Mouse (Mus musculus): ENCODE data around the gene Rnf135.
"Not testable (repeated sequence)": the region's sequence is repeated elsewhere in the genome, so short reads cannot be mapped to it uniquely, and the experiment has no call there.

The Rnf135 gene

GRCm38 (mm10) chr11:80163362-80164116 is 20.1 kb upstream of the Rnf135 start:
- no peak for DNase-seq (ENCODE audit: low spot score in 2 of 2)

GRCm38 (mm10) chr11:80164224-80164623 is 19.4 kb upstream of the Rnf135 start:
- no peak for DNase-seq (ENCODE audit: low spot score in 2 of 2)

- no peak for DNase-seq (ENCODE audit: low spot score in 2 of 2)
Measured at GRCm38 (mm10) chr11:80168121-80168520, 15.5 kb upstream of the Rnf135 start.

GRCm38 (mm10) chr11:80168611-80169249 is 14.9 kb upstream of the Rnf135 start:
- no peak for DNase-seq (ENCODE audit: low spot score in 2 of 2)

GRCm38 (mm10) chr11:80169629-80170028 is 14.0 kb upstream of the Rnf135 start:
- no peak for DNase-seq (ENCODE audit: low spot score in 2 of 2)

- DNase-seq (ENCODE audit: low spot score in 2 of 2): no peak
Measured at GRCm38 (mm10) chr11:80170351-80170750, 13.3 kb upstream of the Rnf135 start.

- no peak for DNase-seq (ENCODE audit: low spot score in 2 of 2)
Measured at GRCm38 (mm10) chr11:80171884-80172283, 11.8 kb upstream of the Rnf135 start.

GRCm38 (mm10) chr11:80173963-80174670 is 9.5 kb upstream of the Rnf135 start:
- DNase-seq (ENCODE audit: low spot score in 2 of 2): no peak

- DNase-seq (ENCODE audit: low spot score in 2 of 2): no peak
Measured at GRCm38 (mm10) chr11:80176911-80177895, 6.4 kb upstream of the Rnf135 start.

GRCm38 (mm10) chr11:80178316-80178715 is 5.3 kb upstream of the Rnf135 start:
- no peak for DNase-seq (ENCODE audit: low spot score in 2 of 2)

- DNase-seq (ENCODE audit: low spot score in 2 of 2): no peak
Measured at GRCm38 (mm10) chr11:80181021-80181749, 2.5 kb upstream of the Rnf135 start.

- DNase-seq (ENCODE audit: low spot score in 2 of 2): not testable (repeated sequence)
Measured at GRCm38 (mm10) chr11:80183054-80183704, 472 bp upstream of the Rnf135 start.

- DNase-seq (ENCODE audit: low spot score in 2 of 2): no peak
Measured at GRCm38 (mm10) chr11:80184531-80185071, 950 bp downstream of the Rnf135 start.

- not testable (repeated sequence) for DNase-seq (ENCODE audit: low spot score in 2 of 2)
Measured at GRCm38 (mm10) chr11:80185441-80185976, 1.9 kb downstream of the Rnf135 start.

- no peak for DNase-seq (ENCODE audit: low spot score in 2 of 2)
Measured at GRCm38 (mm10) chr11:80190280-80190679, 6.6 kb downstream of the Rnf135 start.

GRCm38 (mm10) chr11:80193827-80194226 is 10.2 kb downstream of the Rnf135 start:
- DNase-seq (ENCODE audit: low spot score in 2 of 2): no peak

GRCm38 (mm10) chr11:80196351-80196750 is 12.7 kb downstream of the Rnf135 start:
- no peak for DNase-seq (ENCODE audit: low spot score in 2 of 2)

- no peak for DNase-seq (ENCODE audit: low spot score in 2 of 2)
Measured at GRCm38 (mm10) chr11:80199316-80199715, 15.7 kb downstream of the Rnf135 start.

- no peak for DNase-seq (ENCODE audit: low spot score in 2 of 2)
Measured at GRCm38 (mm10) chr11:80199773-80200172, 16.1 kb downstream of the Rnf135 start.

- no peak for DNase-seq (ENCODE audit: low spot score in 2 of 2)
Measured at GRCm38 (mm10) chr11:80200326-80200725, 16.7 kb downstream of the Rnf135 start.
